Mouse (Mus musculus): ENCODE results near the gene Sh3bgrl3. TPM values are rescaled to one million over a fixed set of nuclear protein-coding genes. Genes with fewer than 3 reads are reported as not detected.

Sh3bgrl3 gene
- polyA plus RNA-seq, 1 experiment from 2014 or later = 412 TPM

GRCm38 (mm10) chr4:134127121-134127455, 1.5 kb downstream of the Sh3bgrl3 start:
- 81% methylated on average over 7 of the region's 7 CpGs for WGBS
- peak overlapping the region; percentile 60; the same call in 1 of the 2 replicates for H3K4me3 ChIP-seq (replicated peaks)
- 0 out of 2 replicates have a peak overlapping the region, but pooled peaks have one; percentile 78 for H3K9ac ChIP-seq
- peak overlapping the region; percentile 87 for H3K4me2 ChIP-seq
- H3K36me3 ChIP-seq = peaks cover 12% of the 10 kb centered on the region; the same call in 1 of the 2 replicates
- peaks cover 53% of the 10 kb centered on the region for H3K4me1 ChIP-seq
- no peak for ATAC-seq (replicated peaks; ENCODE audit: low FRiP score)
- no peaks in the 10 kb centered on the region for H3K27me3 ChIP-seq
- no peak overlapping the region for H3K27ac ChIP-seq
- no peaks in the 10 kb centered on the region for H3K9me3 ChIP-seq (replicated peaks)

GRCm38 (mm10) chr4:134126300-134127120, 2.1 kb downstream of the Sh3bgrl3 start:
- no peak overlapping the region for H3K27ac ChIP-seq
- ATAC-seq (replicated peaks; ENCODE audit: low FRiP score) = no peak
- H3K9me3 ChIP-seq (replicated peaks) = no peaks in the 10 kb centered on the region
- peak overlapping the region; percentile 87 for H3K4me2 ChIP-seq
- H3K4me3 ChIP-seq (replicated peaks) = no peak overlapping the region
- peaks cover 56% of the 10 kb centered on the region for H3K4me1 ChIP-seq
- peaks cover 12% of the 10 kb centered on the region; the same call in 1 of the 2 replicates for H3K36me3 ChIP-seq
- H3K9ac ChIP-seq = no peak overlapping the region
- H3K27me3 ChIP-seq = no peaks in the 10 kb centered on the region
- WGBS = 89% methylated on average over 21 of the region's 21 CpGs

GRCm38 (mm10) chr4:134125383-134126060, 3.1 kb downstream of the Sh3bgrl3 start:
- no peak overlapping the region for H3K9ac ChIP-seq
- no peak overlapping the region for H3K4me2 ChIP-seq
- H3K27me3 ChIP-seq = no peaks in the 10 kb centered on the region
- no peak overlapping the region for H3K27ac ChIP-seq
- peaks cover 62% of the 10 kb centered on the region for H3K4me1 ChIP-seq
- peaks cover 6% of the 10 kb centered on the region; the same call in 1 of the 2 replicates for H3K36me3 ChIP-seq
- 85% methylated on average over 15 of the region's 15 CpGs for WGBS
- H3K4me3 ChIP-seq (replicated peaks) = no peak overlapping the region
- no peak for ATAC-seq (replicated peaks; ENCODE audit: low FRiP score)
- H3K9me3 ChIP-seq (replicated peaks) = no peaks in the 10 kb centered on the region

- Histone ChIP-seq H3K36me3 (0 out of 2 replicates have a peak, but pooled peaks cover 3% of the 10 kb centered on the region), H3K4me1 (peaks cover 51% of the 10 kb centered on the region), H3K9me3 (replicated peaks) (no peaks in the 10 kb centered on the region), H3K27me3 (no peaks in the 10 kb centered on the region), H3K4me3 (replicated peaks) (no peak overlapping the region), H3K9ac (no peak overlapping the region), H3K27ac (no peak overlapping the region), H3K4me2 (no peak overlapping the region)
- ATAC-seq (replicated peaks; ENCODE audit: low FRiP score) = no peak
- WGBS = 27% methylated on average over 17 of the region's 17 CpGs
Observed at GRCm38 (mm10) chr4:134123680-134124551, 4.7 kb downstream of the Sh3bgrl3 start.

- Histone ChIP-seq H3K27me3 (no peaks in the 10 kb centered on the region), H3K9ac (no peak overlapping the region), H3K4me3 (replicated peaks) (no peak overlapping the region), H3K27ac (no peak overlapping the region), H3K4me2 (no peak overlapping the region), H3K4me1 (peaks cover 57% of the 10 kb centered on the region), H3K9me3 (replicated peaks) (no peaks in the 10 kb centered on the region), H3K36me3 (0 out of 2 replicates have a peak, but pooled peaks cover 3% of the 10 kb centered on the region)
- 96% methylated on average over 6 of the region's 6 CpGs for WGBS
- no peak for ATAC-seq (replicated peaks; ENCODE audit: low FRiP score)
Observed at GRCm38 (mm10) chr4:134123147-134123546, 5.4 kb downstream of the Sh3bgrl3 start.

GRCm38 (mm10) chr4:134122281-134122680, 6.3 kb downstream of the Sh3bgrl3 start:
- Histone ChIP-seq H3K27me3 (no peaks in the 10 kb centered on the region), H3K9me3 (replicated peaks) (no peaks in the 10 kb centered on the region), H3K4me1 (peaks cover 51% of the 10 kb centered on the region), H3K4me2 (no peak overlapping the region), H3K27ac (no peak overlapping the region), H3K9ac (no peak overlapping the region), H3K36me3 (0 out of 2 replicates have a peak, but pooled peaks cover 3% of the 10 kb centered on the region), H3K4me3 (replicated peaks) (no peak overlapping the region)
- ATAC-seq (replicated peaks; ENCODE audit: low FRiP score) = no peak
- WGBS = 22% methylated on average over 3 of the region's 3 CpGs

GRCm38 (mm10) chr4:134121571-134121970, 7.0 kb downstream of the Sh3bgrl3 start:
- Histone ChIP-seq H3K4me1 (peaks cover 44% of the 10 kb centered on the region), H3K27me3 (no peaks in the 10 kb centered on the region), H3K9ac (no peak overlapping the region), H3K9me3 (replicated peaks) (no peaks in the 10 kb centered on the region), H3K36me3 (0 out of 2 replicates have a peak, but pooled peaks cover 3% of the 10 kb centered on the region), H3K4me2 (no peak overlapping the region), H3K4me3 (replicated peaks) (no peak overlapping the region), H3K27ac (no peak overlapping the region)
- no peak for ATAC-seq (replicated peaks; ENCODE audit: low FRiP score)
- WGBS = 43% methylated on average over 4 of the region's 4 CpGs

- Histone ChIP-seq H3K9ac (no peak overlapping the region), H3K4me1 (peaks cover 37% of the 10 kb centered on the region), H3K27me3 (no peaks in the 10 kb centered on the region), H3K27ac (0 out of 2 replicates have a peak overlapping the region, but pooled peaks have one; percentile 27), H3K36me3 (no peaks in the 10 kb centered on the region), H3K9me3 (replicated peaks) (no peaks in the 10 kb centered on the region), H3K4me2 (no peak overlapping the region), H3K4me3 (replicated peaks) (no peak overlapping the region)
- 77% methylated on average over 4 of the region's 4 CpGs for WGBS
- ATAC-seq (replicated peaks; ENCODE audit: low FRiP score) = no peak
Observed at GRCm38 (mm10) chr4:134120916-134121315, 7.7 kb downstream of the Sh3bgrl3 start.

GRCm38 (mm10) chr4:134120192-134120805, 8.3 kb downstream of the Sh3bgrl3 start:
- Histone ChIP-seq H3K36me3 (no peaks in the 10 kb centered on the region), H3K27me3 (no peaks in the 10 kb centered on the region), H3K4me1 (peaks cover 42% of the 10 kb centered on the region), H3K9me3 (replicated peaks) (no peaks in the 10 kb centered on the region), H3K27ac (no peak overlapping the region), H3K4me2 (no peak overlapping the region), H3K9ac (no peak overlapping the region), H3K4me3 (replicated peaks) (no peak overlapping the region)
- no peak for ATAC-seq (replicated peaks; ENCODE audit: low FRiP score)
- WGBS = 66% methylated on average over 6 of the region's 6 CpGs

- Histone ChIP-seq H3K36me3 (no peaks in the 10 kb centered on the region), H3K4me3 (replicated peaks) (no peak overlapping the region), H3K4me2 (no peak overlapping the region), H3K27me3 (no peaks in the 10 kb centered on the region), H3K4me1 (peaks cover 42% of the 10 kb centered on the region), H3K9me3 (replicated peaks) (no peaks in the 10 kb centered on the region), H3K9ac (no peak overlapping the region), H3K27ac (no peak overlapping the region)
- WGBS = 63% methylated on average over 9 of the region's 9 CpGs
- ATAC-seq (replicated peaks; ENCODE audit: low FRiP score) = no peak
Observed at GRCm38 (mm10) chr4:134119644-134120043, 8.9 kb downstream of the Sh3bgrl3 start.

GRCm38 (mm10) chr4:134119042-134119441, 9.5 kb downstream of the Sh3bgrl3 start:
- no peak overlapping the region for H3K9ac ChIP-seq
- H3K4me3 ChIP-seq (replicated peaks) = no peak overlapping the region
- H3K4me1 ChIP-seq = peaks cover 38% of the 10 kb centered on the region
- ATAC-seq (replicated peaks; ENCODE audit: low FRiP score) = no peak
- H3K36me3 ChIP-seq = no peaks in the 10 kb centered on the region
- H3K27me3 ChIP-seq = no peaks in the 10 kb centered on the region
- H3K9me3 ChIP-seq (replicated peaks) = no peaks in the 10 kb centered on the region
- no peak overlapping the region for H3K27ac ChIP-seq
- WGBS = 63% methylated on average over 5 of the region's 5 CpGs
- H3K4me2 ChIP-seq = no peak overlapping the region
